Mouse (Mus musculus) megakaryocyte, embryonic 14.5 days (primary cell): ENCODE measurements at regions not wholly inside any gene's neighbourhood (a gene's known extent, or its start where the extent isn't known, plus 50 kb on each side); places are given as distances from the start of the nearest gene placed in this dataset.

Experiments
- FLI1 ChIP-seq: IDR thresholded peaks from 2 replicates; pipeline ENCODE4 v1.6.1; 2012; ENCODE audit warnings: low read length, inconsistent platforms, mixed read lengths
- GATA1 ChIP-seq: IDR thresholded peaks from 3 replicates; pipeline ENCODE4 v1.6.1; 2012; ENCODE audit warnings: mixed read lengths, low read length, inconsistent platforms, borderline replicate concordance

DNA sequence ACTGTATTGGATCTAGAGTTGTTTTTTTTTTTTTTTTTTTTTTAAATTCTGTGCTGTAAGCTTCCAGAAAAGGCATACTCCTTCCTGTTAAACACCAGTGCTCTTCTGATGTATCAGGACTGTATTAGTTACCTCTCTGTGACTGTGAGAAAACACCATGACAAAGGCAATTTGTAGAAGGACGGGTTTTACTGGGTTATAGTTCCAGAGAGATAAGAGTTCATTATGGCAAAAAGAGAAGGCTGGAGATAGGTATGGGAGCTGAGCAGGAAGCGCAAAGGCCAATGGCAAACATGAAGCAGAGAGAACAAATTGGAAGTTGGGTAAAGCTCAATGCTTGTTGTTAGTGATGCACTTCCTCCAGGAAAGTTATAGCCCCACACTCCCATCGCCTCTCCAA, 117.5 kb upstream of the Adgrf1 start:
- TF ChIP-seq GATA1, result no peak
- no peak for TF ChIP-seq FLI1
